Mouse (Mus musculus): Measurements from ENCODE around the gene Hk1.

DNA sequence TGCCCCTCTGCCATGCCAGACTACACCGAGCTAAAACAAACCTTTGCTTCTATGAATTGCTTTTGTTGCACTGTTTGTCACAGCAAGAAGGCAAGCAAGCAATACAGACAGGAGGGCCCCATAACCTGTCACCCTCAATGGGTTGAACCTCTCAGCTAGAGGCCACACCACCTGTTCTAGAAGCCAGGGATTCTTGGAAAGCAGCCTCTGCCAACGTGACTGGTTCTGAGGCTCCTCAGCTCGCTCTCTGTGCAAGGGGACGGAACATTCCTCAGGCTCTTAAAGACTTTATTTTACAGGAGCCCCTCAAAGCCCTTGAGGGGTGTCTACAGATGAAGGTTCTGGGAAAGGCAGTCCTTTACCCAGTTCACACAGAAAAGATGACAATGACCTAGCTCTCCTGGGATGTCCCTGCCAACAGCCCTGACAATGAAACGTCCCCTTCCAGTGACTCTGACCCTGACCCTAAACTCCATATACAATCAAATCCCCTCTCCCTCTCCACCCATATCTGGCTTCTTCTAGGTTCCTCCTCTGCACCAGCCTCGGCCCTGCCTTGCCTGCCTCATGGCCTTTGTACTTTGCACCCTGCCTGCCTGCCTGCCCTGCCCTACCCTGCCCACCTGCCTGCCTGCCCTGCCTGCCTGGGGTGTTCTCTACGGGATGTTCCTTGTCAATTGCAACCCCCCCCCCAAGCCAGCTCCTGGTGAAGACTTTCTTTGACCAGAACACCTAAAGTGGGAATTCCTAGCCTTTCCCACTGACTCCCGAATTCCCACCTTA lies 158.8 kb downstream of the Hk1 start:
- TF ChIP-seq CTCF (IDR thresholded peaks at IDR 0.05) = no peak
- TF ChIP-seq POLR2A (IDR thresholded peaks at IDR 0.05; ENCODE audit: insufficient read depth, low read depth, low read length) = no peak
- no peak for TF ChIP-seq EP300 (IDR thresholded peaks at IDR 0.05; ENCODE audit: insufficient read depth, low read depth, low read length)

Data from heart, adult 2 months (tissue).